Mouse (Mus musculus) kidney, postnatal 36 days (tissue): ENCODE results near the gene Prkce.

Source experiments
- DNase-seq, 2 experiments: peaks; one replicate each; pipeline ENCODE4 v3.0.0; 2021 to 2022; ENCODE audit warnings: mixed read lengths in 2 of 2

The Prkce gene

DNA sequence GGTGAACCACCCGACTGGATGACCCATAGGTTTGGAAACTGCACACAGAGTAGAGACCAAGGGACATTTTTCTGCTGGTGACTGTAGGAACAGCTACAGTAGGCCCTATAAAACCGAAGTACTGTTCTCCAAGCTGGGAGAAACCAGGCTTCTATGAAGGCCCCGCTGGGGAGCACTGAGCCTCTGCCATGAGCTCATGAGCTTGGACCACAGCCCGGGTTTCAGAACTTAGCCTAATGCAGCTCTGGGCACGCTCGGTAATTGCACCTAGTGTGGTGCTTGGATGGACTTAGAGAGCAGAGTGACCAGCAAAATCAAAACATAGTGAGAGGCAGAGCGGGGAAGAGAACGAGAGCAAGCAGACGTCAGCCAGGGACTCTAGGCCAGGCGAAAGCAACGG lies 134.7 kb downstream of the Prkce start:
- peak in 1 of 2 experiments; percentile 47 for DNase-seq

DNA sequence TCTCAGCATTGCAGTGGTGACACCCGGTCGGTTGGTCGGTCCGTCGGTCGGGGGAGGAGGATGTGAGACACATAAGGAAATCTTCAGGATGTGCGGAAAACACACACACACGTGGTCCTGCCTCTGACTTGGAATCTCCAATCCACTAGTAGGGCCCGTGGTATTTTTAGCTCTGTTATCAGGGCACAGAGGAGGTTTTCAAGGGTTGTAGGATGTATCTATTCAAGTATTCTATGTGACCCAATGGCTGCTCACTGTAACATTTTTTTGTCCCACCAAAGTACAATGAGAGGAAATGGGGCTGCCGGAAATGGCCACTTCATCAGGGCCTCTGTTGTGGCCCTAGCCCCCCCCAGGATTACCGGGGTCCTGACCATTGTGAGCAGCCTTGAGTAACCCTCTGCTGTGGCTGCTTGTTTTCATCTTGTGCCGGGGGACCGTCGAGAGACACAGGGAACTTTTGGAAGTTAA lies 135.3 kb downstream of the Prkce start:
- peak; percentile 55 to 65 for DNase-seq

DNA sequence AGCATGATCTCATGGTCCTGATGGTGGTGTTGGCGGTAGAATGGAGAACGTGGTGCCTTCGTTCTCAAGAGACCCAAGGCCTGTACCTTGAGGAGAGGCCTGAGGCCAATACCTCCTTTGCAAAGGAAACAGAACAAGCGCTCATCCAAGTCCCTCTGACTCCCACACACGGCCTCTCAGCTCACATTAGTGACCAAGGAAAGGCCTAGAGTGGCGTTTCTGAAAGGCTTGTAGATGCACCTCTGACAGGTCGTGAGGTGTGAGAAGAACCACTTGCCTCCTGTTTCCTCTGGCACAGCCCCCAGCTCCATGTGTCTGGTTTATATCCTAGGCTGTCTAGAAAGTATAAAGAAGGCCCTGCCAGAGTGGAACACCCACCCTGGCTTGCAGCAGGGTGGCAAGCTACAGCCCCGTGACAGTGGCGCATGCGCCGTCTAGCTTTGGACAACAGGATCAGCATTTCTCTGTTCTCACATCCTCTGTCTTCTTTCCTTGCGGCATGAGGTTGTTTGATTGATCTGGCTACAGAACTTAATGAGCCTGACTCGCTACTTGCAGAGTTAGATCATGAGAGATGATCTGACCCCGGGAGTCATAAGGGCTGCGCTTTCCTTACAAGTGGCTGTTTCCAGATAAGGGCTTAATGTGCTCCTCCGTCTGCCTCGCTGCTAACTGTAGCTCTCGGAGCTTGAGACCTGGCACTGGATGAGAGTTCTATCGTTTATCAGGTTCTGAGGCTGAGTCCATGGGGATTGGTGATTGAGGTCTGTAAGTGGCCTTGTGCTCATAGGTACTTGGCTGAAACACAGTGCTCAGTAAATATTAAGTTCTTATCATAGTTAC lies 136.0 kb downstream of the Prkce start:
- no peak for DNase-seq

DNA sequence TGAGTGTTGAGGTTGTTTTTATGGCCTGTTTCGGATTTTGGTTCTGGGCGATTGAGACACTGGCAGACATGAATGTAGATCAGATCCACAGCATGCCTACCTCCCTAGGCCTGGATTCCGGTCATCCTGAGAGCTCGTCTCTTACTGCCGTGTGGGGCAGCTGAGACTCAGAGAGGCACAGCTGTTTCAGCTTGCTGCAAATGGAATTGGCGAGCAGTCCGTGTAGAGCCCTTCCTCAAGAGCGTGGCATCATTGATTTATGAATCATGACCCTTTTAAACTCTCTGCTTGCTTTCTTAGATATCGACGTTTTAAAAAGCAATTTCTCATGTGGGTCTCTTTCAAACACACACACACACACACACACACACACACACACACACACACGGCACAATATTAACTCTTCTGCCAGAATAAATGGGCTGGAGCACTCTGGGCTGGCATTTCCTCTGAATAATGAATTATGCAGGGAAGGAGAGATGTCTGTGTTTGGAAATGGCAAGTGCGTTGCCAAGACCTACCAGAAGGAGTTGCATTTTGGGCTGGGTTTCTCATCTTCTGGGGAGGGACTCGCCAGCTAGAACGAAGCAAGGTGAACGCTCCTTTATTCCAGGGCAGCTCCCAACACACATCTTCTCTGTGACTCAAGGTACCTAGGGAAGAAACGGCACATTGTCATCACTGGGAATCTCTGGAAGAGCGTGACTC lies 137.5 kb downstream of the Prkce start:
- no peak for DNase-seq

DNA sequence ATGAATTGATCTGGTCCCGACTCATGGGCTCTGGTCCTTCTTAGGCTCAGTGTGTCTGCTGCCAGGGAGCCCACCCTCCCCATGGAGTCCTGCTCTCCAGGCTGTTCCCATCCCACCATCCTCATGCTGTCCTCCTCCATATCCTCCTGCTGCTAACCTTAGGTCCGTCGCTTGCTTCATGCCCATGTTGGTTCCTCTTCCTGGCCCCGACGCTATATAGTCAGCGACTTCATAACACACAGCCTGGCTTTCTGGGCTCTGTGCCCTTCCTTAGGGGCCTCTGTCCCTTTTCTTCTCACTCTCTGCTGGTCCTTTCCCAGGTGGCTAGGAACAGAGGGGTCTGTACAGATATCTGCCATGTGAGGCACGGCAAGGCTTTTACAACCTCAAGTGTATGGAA lies 138.6 kb downstream of the Prkce start:
- no peak for DNase-seq

DNA sequence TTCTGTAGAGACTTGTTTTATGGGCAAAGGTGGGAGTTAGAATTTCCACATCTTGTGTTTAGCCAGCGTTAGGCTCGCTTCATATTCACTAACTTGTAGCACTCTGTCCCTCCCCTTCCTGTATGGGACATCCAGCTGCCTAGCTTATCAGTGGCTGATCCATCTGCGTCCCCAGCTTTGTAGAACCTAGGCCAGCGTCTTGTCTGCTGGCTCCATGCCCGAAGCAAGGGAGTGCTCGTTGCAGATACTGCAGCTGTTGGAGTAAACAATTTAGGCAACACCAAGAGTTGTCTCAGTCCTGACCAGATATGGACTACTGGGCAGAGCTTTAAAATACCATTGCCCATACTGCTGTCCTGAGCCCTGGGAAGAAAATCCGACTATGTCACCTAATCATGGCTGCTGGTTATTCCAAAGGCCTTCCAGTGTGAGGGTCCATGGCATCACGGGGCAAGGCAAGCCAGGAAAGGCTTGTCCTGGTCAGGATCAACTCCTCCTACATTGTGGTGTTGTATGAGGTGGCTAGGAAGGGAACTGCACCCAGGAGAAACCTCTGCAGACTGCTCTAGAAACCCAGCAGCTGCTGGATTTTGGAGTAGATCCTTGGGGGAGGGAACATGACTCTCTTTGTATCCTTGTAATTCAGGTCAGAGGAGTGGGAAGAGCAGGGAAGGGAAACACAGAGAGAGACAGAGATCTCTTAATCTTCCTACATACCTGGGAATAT lies 146.0 kb downstream of the Prkce start:
- DNase-seq: peak; percentile 38 to 58

DNA sequence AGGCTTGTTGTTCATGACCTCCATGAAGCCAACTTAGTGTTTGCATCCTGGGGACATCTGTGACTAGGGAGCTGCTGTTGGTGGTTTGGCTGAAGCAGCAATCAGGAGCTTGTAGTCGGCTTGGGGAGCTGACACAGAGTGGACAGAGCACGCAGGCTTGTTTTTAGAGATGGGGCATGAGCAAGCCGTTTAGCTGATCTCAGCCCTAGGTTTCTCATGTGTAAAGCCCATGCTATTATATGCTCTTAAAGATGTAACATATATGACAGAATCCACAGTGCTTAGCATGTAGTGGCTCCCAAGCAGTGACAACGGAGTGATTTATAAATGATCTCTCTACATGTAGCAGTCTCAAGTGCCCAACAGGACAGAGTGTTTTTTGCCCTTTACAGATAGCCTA lies 148.3 kb downstream of the Prkce start:
- DNase-seq: no peak

DNA sequence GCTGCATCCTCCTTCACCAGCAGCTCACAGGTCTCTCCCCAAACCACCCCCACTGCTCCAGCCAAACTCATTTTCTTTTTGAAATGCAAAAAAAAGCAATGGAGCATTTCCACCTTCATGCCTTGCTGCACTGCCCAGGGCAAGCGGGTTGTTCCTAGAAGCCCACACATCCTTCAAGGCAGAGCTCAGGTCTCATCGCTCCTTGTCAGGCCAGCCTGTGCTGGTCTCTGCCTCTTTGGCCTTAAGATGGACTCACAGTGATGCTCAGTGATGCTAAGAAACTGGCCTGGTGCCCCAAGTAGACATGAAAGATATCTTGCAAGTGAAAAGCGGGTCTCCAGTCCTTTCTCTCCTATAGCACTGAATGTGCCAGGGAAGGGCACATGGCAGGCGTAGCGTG lies 149.2 kb downstream of the Prkce start:
- DNase-seq: no peak

DNA sequence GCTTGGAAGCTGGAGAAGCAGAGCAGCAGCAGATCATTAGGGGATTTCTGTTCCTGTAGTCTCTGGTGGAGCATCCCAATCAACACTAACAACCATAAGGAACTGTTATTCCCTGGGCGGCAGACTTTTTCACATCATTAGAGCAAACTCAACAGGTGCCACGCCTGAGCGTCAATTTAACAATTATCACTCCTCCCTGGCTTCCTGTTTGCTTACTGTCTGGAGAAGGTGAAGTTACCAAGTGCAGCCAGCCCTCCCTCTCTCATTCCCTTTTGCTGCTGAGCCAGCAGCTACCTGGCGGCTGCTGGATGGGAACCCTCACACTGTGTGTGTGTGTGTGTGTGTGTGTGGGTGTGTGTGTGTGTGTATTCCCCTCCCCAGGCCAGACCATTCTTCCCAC lies 149.6 kb downstream of the Prkce start:
- no peak for DNase-seq

DNA sequence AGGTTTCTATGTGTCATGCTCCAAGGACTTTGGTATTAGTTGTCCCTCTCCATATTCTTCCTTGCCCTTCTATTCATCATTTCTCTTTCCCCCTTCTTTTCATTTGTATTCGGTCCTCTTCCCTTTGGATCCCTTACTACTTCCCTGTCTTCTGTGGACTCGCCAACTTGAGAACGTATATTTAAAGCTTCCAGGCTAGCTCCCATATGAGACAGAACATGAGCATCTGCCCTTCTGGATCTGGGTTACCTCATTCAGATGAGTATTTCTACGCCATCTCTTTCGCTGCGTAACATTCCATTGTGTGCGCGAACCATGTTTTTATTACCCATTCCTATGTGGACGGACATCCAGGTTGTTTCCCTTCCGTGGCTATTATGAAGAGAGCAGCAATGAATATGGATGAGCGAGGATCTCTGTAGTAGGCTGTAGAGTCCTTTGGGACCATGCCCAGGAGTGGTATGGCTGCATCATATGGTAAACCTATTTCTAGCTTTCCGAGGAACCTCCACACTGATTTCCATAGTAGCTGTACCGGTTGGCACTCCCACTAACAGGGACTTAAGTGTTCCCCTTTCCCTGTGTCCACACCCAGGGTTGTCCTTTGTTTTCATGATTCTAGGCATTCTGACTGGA lies 152.5 kb downstream of the Prkce start:
- DNase-seq: no peak

DNA sequence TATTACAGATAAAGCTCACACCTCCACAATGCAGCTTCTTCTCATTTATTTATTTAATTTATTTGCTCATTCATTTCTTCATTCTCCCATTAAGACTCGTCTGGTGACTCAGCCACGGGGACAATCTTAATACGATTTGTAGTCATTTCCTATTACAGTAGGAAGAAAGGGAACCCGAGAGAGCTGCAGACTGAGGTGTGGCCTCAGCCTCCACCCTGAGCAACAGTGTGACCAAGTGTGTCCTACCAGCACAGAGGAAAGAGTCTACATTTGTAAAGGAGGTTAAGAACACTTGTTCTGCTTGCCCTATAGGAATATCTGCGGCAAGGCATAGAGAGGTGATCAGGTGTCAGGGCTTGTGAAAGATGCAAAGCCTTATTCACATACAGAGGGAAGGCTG lies 155.3 kb downstream of the Prkce start:
- no peak for DNase-seq

DNA sequence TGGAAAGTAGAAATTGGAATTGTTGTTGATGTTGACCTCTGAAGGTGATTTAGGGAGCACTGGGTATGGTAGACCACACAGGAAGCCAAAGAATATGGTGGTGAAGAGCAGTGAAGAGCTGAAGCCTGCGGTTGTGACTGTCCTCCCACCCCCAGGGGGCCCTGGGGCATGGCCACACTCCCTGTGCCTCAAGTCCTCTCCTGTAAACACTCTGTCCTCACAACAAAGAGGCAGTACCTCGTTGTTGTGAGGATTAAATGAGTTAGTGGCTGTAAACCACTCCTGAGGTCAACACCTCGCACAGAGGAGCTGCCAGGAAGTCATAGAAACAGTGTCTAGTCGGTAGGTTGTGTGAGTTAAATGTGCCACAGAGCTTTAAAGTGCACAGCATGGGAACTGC lies 155.7 kb downstream of the Prkce start:
- no peak for DNase-seq

DNA sequence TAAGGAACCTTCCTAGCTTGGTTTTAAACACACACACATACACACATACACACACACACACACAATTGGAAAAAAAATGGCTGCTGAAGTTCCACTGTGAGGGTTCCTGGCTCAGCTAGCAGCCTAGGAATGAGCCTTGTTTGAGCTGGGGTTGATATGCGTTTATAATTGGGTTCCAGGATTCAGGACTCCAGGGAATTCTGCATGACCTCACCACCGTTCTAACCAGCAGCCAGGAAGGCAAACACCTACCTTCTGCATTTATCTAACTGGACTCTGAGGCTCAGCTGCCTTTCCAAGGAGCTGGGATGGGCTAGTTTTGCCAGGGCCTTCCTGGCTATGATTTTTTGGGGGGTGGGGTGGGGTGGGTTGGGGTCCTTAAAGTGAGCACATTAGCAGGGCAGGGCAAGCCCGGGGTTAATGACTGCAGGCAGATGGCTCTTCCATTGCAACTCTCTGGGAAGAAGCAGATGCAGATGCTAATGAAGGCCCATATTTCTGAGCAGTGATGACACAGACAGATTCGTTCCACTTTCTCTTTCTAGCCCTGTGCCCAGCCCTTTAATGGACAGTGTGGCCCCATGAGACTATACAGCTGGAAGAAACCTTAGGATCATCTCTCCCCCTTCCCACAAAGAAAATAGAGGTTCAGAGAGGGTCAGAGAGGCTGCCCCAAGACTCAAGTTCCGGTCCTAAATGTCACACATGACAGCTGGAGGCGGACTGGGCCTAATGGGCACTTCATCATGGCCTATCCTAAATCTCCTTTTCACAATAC lies 156.5 kb downstream of the Prkce start:
- DNase-seq: no peak

DNA sequence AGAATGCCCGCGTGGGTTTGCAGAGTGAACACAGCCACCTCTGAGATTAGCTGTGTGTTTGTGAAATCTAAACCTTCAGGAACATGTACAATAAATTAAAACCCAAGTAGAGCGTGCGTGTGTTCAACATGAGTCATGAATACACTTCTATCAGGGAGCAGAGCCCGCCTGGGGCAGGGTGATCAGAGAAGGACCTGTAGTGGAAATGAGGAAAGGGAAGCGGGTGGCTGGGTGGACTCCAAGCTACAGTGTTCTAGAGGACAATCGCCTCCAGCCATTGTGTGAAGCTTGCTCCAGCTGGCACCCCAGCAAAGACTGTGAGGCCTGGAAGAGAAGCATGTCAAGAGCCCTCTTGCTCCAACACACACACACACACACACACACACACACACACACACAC lies 157.2 kb downstream of the Prkce start:
- DNase-seq: no peak

DNA sequence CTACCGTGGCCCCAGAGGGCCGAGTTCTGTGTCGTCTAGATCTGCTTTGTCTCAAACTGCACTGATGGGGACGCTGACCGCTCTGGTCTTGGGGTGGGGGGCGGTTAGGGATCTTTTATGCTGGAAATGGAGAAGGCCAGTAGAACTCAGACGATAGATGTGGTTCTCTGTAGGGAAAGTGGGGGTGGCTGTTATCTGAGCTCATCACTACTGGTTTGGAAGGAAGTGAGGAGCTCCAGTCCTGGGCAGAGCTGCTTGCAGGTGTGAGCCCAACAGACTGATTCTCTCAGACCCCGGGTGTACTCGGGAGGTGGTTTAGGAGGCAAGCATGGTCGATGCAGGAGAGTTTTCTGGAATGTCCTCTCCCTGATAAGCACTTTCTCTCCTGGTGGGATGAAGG lies 157.7 kb downstream of the Prkce start:
- DNase-seq: no peak

DNA sequence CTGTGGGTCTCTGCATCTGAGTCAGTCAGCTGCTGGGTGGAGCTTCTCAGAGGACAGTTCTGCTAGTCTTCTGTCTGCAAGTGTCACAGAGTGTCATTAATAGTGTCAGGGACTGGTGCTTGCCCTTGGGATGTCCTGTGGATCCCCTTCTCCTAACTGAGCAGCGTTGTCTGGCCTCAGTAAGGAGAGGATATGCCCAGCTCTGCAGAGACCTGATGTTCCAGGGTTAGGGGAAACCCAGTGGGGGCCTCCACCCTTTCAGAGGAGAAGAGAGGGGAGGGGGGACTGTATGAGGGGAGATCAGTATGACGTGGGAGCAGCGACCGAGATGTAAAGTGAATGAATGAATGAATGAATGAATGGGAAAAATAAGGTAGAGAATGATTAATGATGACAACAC lies 160.4 kb downstream of the Prkce start:
- DNase-seq: no peak

DNA sequence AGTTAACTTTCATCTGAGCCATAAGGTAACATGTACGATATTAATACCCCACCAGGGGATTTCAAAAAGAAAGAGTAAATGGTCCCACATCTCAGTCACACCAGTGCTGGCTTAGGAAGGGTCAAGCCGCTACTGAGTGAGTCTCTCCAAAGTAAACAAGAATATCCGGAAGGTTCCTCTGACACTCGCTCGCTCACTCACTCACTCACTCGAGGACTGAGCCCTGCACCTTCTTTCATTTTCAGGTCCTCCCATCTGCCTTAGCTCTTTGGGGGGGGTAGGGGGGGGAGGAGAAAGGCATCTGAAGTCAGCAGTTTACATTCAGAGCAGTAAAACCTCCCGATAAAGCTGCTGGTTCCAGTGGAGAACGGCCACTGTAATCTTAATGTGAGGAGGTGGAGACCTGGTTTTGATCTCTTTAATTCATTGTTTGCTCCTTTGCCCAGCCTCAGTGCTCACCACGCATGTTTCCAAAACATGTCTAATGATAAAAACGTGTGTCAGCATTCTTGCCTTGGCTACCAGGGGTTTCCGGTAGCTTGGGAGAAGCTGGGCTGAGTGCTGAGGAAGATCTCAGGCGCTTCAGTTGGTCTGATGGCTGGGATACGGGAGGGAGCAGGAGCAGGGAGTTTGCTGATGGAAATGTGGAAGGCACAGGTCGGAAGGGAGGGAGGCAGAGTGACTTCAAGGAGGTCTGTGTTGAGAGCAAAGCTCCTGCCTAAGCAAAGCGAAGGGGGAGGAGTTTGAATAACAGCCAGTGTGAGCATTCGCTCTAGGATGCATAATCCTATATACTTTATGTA lies 161.9 kb downstream of the Prkce start:
- no peak for DNase-seq

DNA sequence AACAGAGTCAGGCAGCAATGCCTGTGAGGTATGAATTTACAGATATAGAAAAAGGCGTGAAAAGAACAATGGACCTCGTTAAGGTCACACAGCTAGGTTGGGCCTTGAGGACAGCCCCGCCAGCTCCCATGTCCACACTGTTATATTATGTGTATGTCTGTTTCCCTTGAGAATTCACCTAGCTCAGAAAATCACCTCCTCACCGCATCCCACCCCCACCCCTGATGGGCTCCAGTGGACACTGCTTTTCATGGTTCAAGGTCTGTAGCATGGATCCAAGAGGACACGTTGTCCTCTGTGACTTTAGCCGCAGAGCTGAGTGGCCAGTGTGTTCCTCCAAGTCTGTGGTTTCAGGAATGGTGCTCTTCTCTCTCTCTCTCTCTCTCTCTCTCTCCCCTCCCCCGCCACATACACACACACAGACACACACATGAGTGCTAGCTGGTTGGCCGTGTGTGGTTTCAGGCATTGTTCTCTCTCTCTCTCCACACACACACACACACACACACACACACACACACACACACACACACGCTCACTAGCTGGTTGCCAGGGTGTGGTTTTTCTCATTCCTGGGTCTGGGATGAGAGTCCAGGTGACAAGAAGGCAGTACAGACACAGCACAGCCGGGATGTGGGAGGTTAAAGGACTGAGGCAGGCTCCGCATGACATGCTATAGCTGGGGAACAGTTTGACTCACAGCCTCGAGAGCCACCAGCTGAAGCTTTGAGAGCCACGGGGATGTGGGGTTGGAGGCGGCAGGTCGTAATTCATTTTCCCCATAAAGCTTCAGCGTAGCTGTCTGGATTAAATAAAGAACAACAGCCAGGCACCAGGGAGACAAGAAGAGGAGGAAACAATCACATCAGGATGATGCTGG lies 162.7 kb downstream of the Prkce start:
- no peak for DNase-seq

DNA sequence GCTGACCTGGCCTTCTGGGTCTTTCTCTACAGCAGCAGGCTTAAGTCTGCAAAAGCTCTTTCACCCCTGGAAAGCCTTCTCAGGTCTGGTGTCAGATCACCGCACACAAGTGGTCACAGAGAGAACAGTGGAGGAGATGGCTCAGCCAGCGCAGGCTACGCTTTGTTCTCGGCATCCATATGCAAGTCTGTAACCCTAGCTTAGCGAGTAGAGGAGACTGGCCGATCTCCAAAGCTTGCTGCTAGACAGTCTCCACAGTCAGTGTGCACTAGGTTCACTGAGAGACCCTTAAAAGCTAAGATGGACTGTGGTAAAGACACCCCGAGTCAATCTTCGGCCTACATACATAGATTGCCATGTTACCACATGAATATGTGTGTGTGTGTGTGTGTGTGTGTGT lies 164.2 kb downstream of the Prkce start:
- DNase-seq: no peak

DNA sequence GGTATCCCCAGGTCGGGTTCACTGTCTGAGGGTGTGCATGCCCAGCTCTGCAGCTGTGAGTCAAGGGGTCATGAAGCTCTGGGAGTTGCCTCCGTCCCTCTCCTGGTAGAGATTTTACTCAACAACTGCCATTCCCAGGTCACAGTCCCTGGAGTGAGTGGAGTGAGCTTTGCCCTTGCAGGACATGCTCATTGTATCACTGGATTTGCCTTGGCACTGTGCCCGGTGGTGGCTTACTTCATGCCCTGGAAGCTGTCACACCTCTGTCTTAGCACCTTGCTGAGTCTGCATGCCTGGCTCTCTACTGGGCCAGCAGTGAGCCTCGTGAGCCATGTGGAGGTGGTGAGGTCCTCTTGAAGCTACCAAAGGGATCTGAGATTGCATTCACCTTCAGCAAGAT lies 167.4 kb downstream of the Prkce start:
- DNase-seq: peak; percentile 88 to 92
